Mouse (Mus musculus): ENCODE results near the gene Mycbp.
"Not testable (repeated sequence)": the region's sequence is repeated elsewhere in the genome, so short reads cannot be mapped to it uniquely, and the experiment has no call there.

Mycbp gene

DNA sequence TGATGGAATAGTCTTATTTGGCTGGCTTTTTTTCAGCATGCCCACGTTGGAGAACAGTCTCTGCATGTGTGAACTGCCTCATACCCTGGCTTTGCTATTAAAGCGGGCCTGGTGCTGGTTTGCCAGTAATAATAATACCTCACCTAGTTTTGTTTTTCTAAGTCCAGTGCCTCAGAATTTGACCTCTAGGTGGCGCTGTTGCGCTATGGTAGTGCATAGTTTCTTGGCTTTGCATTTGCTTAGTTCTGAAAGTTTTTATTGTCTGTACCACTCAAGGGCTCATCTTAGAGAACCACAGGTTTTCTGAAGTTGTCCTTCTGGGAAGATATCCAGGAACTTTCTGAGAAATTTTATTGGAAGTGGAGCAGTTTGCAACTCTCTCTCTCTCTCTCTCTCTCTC, 35.2 kb downstream of the Mycbp start:
- peak; percentile 84 for DNase-seq (ENCODE audit: low read depth, low spot score)

DNA sequence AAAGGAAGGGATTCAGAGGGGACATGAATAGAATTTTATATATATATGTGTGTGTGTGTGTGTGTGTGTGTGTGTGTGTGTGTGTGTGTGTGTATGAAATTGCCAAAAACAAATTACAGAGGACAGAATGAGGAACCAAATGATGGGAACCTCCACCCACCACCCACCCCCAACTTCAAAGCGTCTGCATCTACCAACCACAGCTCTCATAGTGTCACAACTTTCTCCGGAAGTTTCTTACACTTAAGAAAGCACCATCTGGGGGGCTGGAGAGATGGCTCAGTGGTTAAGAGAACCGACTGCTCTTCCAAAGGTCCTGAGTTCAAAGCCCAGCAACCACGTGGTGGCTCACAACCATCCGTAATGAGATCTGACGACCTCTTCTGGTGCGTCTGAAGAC, 36.2 kb downstream of the Mycbp start:
- DNase-seq (ENCODE audit: low read depth, low spot score) = not testable (repeated sequence)

GRCm38 (mm10) chr4:123946701-123947100, 42.1 kb downstream of the Mycbp start:
- no peak for DNase-seq (ENCODE audit: low read depth, low spot score)

- DNase-seq (ENCODE audit: low read depth, low spot score) = no peak
Observed at GRCm38 (mm10) chr4:123947149-123947548, 42.5 kb downstream of the Mycbp start.

GRCm38 (mm10) chr4:123948901-123949300, 44.3 kb downstream of the Mycbp start:
- DNase-seq (ENCODE audit: low read depth, low spot score) = no peak

- no peak for DNase-seq (ENCODE audit: low read depth, low spot score)
Observed at GRCm38 (mm10) chr4:123949649-123950048, 45.0 kb downstream of the Mycbp start.

DNA sequence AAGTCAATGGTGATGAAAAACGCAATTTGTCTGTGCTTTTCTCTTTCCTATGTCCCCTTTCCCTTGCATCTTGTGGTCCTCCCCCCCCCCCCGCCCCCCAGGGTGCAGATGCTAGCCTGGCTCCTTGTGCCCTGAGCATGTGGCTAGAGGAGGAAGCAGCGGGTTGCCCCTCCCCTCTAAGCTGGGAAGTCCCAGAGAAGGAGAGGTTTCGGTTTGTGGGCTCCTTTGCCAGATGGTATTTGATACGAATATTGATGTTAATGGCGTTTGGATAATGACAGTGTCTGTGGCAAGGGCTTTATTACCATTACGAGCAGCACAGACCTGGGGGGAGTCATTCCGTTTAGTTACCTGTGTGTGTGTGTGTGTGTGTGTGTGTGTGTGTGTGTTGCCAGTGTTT, 47.4 kb downstream of the Mycbp start:
- DNase-seq (ENCODE audit: low read depth, low spot score) = no peak

DNA sequence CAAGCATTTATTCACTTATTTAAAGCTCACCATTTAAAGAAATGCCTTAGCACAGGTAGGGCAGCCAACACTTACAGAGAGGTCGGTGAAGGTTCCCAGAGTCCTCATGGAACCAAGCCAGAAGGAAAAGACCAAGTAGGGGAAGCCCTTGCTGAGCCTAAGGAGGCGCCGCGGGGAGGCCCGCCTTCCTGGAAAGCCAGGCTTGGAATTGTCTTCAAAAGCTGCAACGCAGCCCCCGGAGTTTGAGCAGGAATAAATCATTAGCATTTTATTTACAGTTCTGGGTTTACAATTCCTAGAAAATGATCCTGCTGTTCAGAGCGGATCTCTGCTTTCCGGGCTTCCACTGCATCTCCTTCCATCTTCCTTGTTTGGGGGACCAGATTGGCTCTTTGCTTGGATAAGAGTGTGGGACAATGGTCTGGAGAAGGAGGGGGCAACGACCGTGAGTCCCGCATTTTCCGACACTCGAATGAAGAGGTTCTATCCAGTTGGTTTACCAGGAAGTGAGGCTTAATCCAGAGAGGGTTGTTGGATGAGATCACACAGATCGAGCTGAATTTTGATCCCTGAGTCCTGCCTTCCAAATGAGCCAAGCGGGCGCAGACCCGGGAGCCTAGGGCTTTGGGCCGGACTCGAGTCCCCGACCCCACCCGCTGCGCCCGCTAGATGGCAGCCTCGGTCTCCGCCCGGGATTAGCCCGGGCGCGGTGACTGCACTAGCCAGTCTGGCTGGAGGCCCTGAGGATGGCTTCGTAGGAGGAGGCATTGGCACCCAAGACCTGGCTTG, 52.3 kb downstream of the Mycbp start:
- DNase-seq (ENCODE audit: low read depth, low spot score) = peak; percentile 91

GRCm38 (mm10) chr4:123957492-123957808, 52.8 kb downstream of the Mycbp start:
- DNase-seq (ENCODE audit: low read depth, low spot score) = no peak

DNA sequence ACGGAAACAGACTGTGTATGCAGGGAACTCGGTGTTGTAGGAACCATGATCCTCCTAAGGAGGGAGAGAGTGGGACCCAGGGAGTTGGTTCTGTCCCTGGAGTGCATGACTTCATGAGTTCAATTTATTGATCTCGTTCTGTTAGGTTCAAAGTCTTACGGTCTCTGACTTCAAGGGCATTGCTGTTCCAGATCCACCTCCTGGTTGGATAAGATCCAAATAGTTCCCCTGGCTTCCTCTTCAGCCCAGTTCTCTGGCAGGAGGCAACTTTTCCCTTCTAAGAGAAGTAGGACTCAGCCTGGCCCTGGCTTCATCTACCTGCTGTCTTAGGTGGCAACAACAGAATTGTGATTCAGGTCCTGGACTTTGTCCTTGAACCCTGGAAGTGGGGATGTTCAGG, 53.3 kb downstream of the Mycbp start:
- no peak for DNase-seq (ENCODE audit: low read depth, low spot score)

GRCm38 (mm10) chr4:123960955-123961354, 56.3 kb downstream of the Mycbp start:
- DNase-seq (ENCODE audit: low read depth, low spot score) = no peak

All from ZHBTc4 (cell line).